Mouse (Mus musculus) neural tube, embryonic 14.5 days (tissue): ENCODE results near the gene Ubiad1. TPM values are rescaled to one million over a fixed set of nuclear protein-coding genes. Genes with fewer than 3 reads are reported as not detected.

Experiments
- ATAC-seq: fragments of 200-750 bp; cut with Nextera tagmentation; 2 replicates; pipeline ENCODE4 v1.8.0; 2017; ENCODE audit warnings: low read depth, mild to moderate bottlenecking, moderate TSS enrichment, moderate library complexity
- H3K27ac ChIP-seq: fragments of 300-500 bp; sonication (generic); 2 replicates; pipeline ENCODE4 v1.5.1; 2014; ENCODE audit warnings: low read depth, mild to moderate bottlenecking, control low read depth, low read length, moderate library complexity, mixed read lengths
- H3K27me3 ChIP-seq: fragments of 300-500 bp; sonication (generic); 2 replicates; pipeline ENCODE4 v1.6.1; 2014; ENCODE audit warnings: low read length; ENCODE audit not compliant: control insufficient read depth, insufficient read depth
- H3K36me3 ChIP-seq: fragments of 300-500 bp; sonication (generic); 2 replicates; pipeline ENCODE4 v1.6.1; 2014; ENCODE audit warnings: low read length, mixed read lengths; ENCODE audit not compliant: control insufficient read depth, insufficient read depth
- H3K4me1 ChIP-seq: fragments of 300-500 bp; sonication (generic); 2 replicates; pipeline ENCODE4 v1.6.1; 2014; ENCODE audit warnings: low read length; ENCODE audit not compliant: control insufficient read depth, insufficient read depth
- H3K4me2 ChIP-seq: fragments of 300-500 bp; sonication (generic); 2 replicates; pipeline ENCODE4 v1.6.1; 2014; ENCODE audit warnings: mild to moderate bottlenecking, low read depth, low read length, control low read depth
- H3K4me3 ChIP-seq: fragments of 300-500 bp; sonication (generic); 2 replicates; pipeline ENCODE4 v1.5.1; 2014; ENCODE audit warnings: low read depth, low read length, control low read depth, mixed read lengths
- H3K9ac ChIP-seq: fragments of 300-500 bp; sonication (generic); replicated peaks from 2 replicates; pipeline ENCODE4 v1.6.1; 2014; ENCODE audit warnings: low read depth, mild to moderate bottlenecking, control low read depth, low read length, mixed read lengths
- H3K9me3 ChIP-seq: fragments of 300-500 bp; sonication (generic); 2 replicates; pipeline ENCODE4 v1.6.1; 2016; ENCODE audit warnings: low read length; ENCODE audit not compliant: control insufficient read depth
- WGBS: fragments of 180-500 bp; shearing (Covaris S2); extraction: QIAGEN DNeasy Blood & Tissue Kit; methylation state at CpG from one replicate; pipeline ENCODE4 v1.1.7; 2014; 5-methylcytosine and 5-hydroxymethylcytosine counted together
- polyA plus RNA-seq: library from polyadenylated mRNA; unstranded; fragments of >200 nt; fragmentation: Nextera tagmentation; extraction: Ambion mirVana; gene quantifications from 2 replicates; pipeline ENCODE4 v1.2.1, GENCODE M21; 2014

The Ubiad1 gene
- polyA plus RNA-seq, 1 experiment from 2014 or later: 13.4 TPM

DNA sequence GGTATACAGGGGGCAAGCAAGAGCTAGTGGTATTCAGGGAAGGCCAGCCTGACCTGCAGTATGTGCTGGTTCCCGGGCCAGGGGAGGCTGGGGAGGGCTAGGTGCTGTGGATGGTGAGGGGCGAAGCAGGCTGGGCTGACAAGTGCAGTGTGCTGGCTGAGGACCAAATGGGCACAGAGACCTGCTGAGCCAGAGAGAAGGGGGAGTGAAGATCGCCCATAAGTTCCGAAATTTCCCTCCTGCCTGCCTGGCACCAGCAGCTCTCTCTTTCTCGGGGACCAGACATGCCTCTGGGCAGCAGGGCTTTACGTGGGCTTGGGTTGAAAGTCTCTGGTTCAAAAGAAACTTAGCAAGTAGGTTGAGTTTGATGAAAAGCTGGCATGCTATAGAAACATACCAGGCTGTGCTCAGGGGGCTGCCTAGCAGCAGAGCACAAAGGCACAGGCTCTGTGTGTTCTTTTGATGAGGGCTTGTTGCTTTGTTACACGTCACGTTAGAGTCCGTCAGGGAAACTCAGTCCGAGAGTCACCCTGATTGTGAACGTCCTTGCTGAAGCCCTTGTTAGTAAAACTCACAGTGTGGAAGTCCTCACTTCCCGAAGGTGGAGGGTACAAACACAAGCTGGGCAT lies 16.2 kb upstream of the Ubiad1 start:
- Histone ChIP-seq H3K36me3 (peaks cover 68% of the 10 kb centered on the region), H3K9me3 (no peaks in the 10 kb centered on the region), H3K4me1 (no peaks in the 10 kb centered on the region), H3K9ac (no peak overlapping the region), H3K4me2 (no peak overlapping the region), H3K27me3 (no peaks in the 10 kb centered on the region), H3K4me3 (no peak overlapping the region), H3K27ac (peak overlapping the region; percentile 46)
- peak; percentile 87 for ATAC-seq
- WGBS: 43% methylated on average over 12 of the region's 12 CpGs

DNA sequence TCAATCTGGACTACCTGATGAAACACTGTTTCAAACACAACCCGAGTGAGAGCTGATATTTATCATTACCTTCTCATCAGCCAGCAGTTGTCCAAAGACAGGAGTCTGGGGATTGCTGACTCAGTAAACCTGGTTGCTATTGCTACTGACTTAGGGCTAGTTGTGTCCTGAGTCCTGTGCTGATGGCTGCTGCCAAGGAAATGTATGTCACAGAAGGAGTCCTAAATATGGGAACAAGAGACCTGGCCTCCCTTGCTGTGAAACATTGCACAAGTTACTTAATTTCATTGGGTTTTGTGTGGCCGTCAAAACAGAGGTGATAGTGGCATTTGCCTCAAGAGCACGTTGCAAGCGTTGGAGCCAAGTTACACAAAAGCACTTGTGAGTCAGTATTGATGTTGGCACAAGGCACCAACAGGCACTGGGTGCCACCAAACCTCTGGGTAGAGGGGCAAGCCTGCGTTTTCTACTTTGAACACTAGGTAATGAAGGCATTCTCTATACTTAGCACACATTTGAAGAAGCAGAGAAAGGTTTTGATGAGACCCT lies 11.0 kb upstream of the Ubiad1 start:
- H3K27ac ChIP-seq: no peak overlapping the region
- H3K4me2 ChIP-seq: no peak overlapping the region
- H3K4me3 ChIP-seq: no peak overlapping the region
- H3K9me3 ChIP-seq: no peaks in the 10 kb centered on the region
- no peak overlapping the region for H3K9ac ChIP-seq
- H3K36me3 ChIP-seq: peaks cover 69% of the 10 kb centered on the region
- H3K27me3 ChIP-seq: no peaks in the 10 kb centered on the region
- no peak for ATAC-seq
- no peaks in the 10 kb centered on the region for H3K4me1 ChIP-seq
- WGBS: 94% methylated on average over 5 of the region's 5 CpGs

DNA sequence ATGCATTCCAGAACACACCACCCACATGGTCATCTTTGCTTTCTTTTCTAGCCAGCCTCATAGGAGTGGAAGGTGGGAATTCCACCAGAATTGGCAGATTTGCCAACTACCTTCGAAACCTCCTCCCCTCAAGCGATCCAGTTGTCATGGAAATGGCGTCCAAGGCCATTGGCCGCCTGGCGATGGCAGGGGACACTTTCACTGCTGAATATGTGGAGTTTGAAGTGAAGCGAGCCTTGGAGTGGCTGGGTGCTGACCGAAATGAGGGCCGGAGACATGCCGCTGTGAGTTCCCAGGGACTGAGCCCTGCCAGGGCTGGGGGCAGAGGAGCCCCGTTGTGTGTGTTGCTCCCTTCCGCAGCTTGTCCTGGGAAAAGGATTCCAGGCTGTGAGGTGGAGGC lies 9.1 kb upstream of the Ubiad1 start:
- H3K36me3 ChIP-seq: peaks cover 58% of the 10 kb centered on the region
- WGBS: 88% methylated on average over 11 of the region's 11 CpGs
- no peak overlapping the region for H3K4me3 ChIP-seq
- no peak overlapping the region for H3K27ac ChIP-seq
- no peaks in the 10 kb centered on the region for H3K27me3 ChIP-seq
- H3K4me2 ChIP-seq: no peak overlapping the region
- ATAC-seq: no peak
- H3K9me3 ChIP-seq: no peaks in the 10 kb centered on the region
- H3K4me1 ChIP-seq: peaks cover 8% of the 10 kb centered on the region
- no peak overlapping the region for H3K9ac ChIP-seq

DNA sequence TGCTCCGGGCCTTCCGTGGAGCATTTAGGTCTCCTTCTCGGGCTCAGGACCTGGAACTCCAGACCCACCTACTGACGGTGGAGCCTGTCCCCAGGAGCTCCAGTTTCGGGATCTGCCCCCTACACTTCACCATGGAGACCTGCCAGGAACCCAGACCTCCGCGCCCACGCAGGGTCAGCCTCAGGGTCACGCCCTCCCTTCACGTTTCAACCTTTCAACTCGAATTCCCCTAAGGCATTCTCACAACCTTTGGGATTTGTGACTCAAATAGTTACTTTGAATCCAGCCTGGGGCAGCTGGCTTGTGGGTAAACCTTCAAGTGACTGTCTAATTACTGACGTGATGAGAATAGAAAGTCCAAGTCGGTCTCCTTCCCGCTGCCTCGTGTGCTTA lies 4.3 kb upstream of the Ubiad1 start:
- peaks cover 12% of the 10 kb centered on the region for H3K4me1 ChIP-seq
- H3K4me2 ChIP-seq: peak overlapping the region; percentile 84
- ATAC-seq: no peak; the same call in 1 of the 2 replicates
- no peaks in the 10 kb centered on the region for H3K27me3 ChIP-seq
- H3K9ac ChIP-seq: peak overlapping the region; percentile 87
- H3K9me3 ChIP-seq: no peaks in the 10 kb centered on the region
- peaks cover 17% of the 10 kb centered on the region for H3K36me3 ChIP-seq
- H3K27ac ChIP-seq: peak overlapping the region; percentile 79
- H3K4me3 ChIP-seq: peak overlapping the region; percentile 94
- under 1% methylated on average over 15 of the region's 15 CpGs for WGBS

DNA sequence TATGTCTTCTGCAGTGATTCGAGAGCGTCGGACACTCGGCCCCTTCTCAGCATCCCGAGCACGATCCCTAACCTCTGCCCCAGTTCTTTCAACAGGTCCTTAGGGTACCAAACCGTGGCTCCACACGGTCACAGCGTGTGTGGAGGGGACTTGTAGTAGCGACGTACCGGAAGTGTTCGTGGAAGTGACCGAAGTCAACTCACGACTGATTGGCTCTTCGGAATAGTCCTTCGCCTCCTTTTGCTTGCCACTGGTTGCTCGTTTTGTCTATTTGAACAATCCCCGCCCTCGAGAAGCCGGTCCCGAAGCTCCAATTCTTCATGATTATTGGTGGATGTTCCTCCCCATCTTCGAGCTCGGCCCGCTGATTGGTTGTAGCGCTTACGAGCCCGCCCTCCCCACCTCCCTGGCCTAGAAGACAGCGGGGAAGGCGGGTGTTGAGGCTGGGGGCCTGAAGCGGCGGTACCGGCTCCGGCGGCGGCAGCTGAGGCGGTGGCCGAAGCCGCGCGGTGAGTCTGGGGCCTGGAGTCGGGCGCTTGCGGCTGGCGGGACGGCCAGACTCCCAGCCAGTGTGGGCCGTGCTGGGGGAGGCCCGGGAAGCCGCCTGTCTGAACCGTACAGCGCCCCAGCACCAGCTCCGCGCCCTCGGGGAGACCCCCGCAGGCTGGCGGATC lies 3.7 kb upstream of the Ubiad1 start, which contains the start of gene Mtor:
TSS of gene Mtor (plus strand) at position 433 of the 674 bp plus-strand sequence.
- Histone ChIP-seq H3K27ac (peak within 1 kb of the TSS; percentile 79), H3K36me3 (peaks cover 12% of the 10 kb centered on the region; the same call in 1 of the 2 replicates), H3K9ac (peak within 1 kb of the TSS; percentile 87), H3K4me3 (peak within 1 kb of the TSS; percentile 94), H3K4me2 (peak within 1 kb of the TSS; percentile 84), H3K9me3 (no peaks in the 10 kb centered on the region), H3K27me3 (no peaks in the 10 kb centered on the region), H3K4me1 (peaks cover 16% of the 10 kb centered on the region)
- WGBS: 0% methylated on average over 54 of the region's 56 CpGs
- peak; percentile 97 for ATAC-seq

DNA sequence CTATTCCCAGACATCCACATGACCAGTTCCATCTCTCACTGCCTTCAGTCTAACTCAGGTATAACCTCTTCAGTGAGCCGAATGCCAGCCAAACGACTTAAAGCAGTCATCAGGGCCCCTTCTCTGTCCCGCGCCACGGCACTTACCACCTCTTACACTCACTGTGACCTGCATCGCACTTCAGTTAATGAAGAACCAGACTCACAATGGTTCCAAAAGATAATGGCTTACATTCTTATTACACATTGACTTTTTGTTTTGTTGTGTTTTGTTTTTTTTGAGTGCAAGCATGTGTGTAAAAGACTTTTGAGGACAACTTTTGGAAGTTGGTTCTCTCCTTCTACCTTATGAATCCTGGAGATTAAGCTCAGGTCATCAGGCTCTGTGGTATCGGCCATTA lies 2.0 kb downstream of the Ubiad1 start:
- WGBS: 91% methylated on average over 7 of the region's 7 CpGs
- Histone ChIP-seq H3K4me1 (peaks cover 8% of the 10 kb centered on the region; the same call in 1 of the 2 replicates), H3K9ac (no peak overlapping the region), H3K4me2 (no peak overlapping the region), H3K4me3 (no peak overlapping the region), H3K9me3 (no peaks in the 10 kb centered on the region), H3K27ac (no peak overlapping the region), H3K27me3 (no peaks in the 10 kb centered on the region), H3K36me3 (no peaks in the 10 kb centered on the region)
- ATAC-seq: no peak

DNA sequence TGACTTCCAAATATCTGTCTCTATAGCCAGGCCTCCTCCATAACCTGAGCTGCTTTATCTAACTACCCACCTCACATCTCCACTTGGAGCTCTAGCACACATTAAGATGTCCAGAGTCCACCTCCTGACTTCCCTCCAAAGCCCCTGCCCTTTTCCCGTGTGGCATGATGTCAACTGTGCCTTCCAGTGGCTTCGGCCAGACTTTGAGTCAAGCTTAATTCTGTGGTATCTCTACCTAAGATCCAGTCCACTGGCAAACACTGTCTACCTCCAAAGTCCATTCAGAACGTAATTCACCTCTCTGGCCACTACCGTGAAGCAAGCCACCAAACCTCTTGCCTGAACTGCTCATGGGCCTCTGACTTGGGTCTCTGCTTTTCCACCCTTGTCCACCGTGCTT lies 2.6 kb downstream of the Ubiad1 start:
- ATAC-seq: no peak
- peaks cover 8% of the 10 kb centered on the region; the same call in 1 of the 2 replicates for H3K4me1 ChIP-seq
- no peaks in the 10 kb centered on the region for H3K27me3 ChIP-seq
- no peak overlapping the region for H3K4me3 ChIP-seq
- WGBS: 96% methylated on average over 5 of the region's 5 CpGs
- no peak overlapping the region for H3K27ac ChIP-seq
- no peaks in the 10 kb centered on the region for H3K36me3 ChIP-seq
- H3K9me3 ChIP-seq: no peaks in the 10 kb centered on the region
- H3K9ac ChIP-seq: no peak overlapping the region
- H3K4me2 ChIP-seq: no peak overlapping the region

DNA sequence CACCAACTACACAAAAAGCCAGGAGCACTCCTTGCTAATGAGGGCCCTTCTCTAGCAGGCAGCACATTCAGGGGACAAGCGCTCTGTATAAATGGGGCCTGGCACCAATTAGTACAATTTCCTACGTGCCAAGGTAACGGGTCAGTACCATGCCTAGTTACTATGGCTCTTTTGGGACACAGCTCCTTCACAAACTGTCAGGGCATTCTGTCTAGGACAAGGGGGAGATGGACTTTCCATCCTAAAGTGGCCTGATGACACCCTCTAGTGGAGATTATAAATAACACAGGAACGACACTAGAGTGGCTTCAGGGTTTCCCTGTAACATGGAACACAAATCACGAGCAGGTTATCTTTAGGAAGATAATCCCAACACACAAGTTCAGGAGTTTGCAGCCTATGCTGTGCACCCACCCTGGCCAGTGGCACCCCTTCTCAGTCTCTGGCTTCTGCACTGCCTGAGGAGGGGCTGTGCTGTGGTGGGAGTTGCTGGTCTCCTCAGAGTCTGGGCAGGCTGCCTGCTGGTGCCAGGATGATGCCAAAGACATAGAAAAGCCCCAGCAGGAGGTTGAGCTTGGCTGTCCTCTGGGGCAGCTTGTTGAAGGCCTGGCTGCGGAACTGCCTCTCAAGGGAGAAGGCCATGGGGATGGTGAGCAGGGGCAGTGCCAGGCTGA lies 8.8 kb downstream of the Ubiad1 start:
- ATAC-seq: peak; percentile 72
- H3K27ac ChIP-seq: no peak overlapping the region

DNA sequence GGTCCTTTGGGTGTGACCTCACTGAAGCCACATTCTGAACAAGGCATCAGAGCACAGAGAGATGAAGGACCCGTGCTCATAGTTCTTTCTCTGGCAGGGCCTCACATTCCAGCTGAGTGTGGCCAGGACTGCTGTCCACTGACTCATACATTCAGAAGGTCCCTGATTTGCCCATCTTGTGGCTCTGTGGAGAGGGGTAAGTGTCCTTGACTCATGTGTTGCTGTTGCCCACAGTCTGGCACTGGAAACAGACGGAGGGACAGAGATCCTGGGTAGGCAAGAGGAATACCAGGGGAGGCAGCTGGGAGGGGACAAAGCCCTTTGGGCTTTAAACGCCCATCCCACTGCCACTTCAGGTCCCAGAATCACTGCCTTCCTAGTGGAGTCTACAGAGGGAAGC lies 9.5 kb downstream of the Ubiad1 start:
- WGBS: 85% methylated on average over 3 of the region's 3 CpGs
- Histone ChIP-seq H3K4me2 (no peak overlapping the region), H3K36me3 (no peaks in the 10 kb centered on the region), H3K27me3 (no peaks in the 10 kb centered on the region), H3K4me1 (no peaks in the 10 kb centered on the region), H3K9me3 (no peaks in the 10 kb centered on the region), H3K27ac (no peak overlapping the region), H3K4me3 (no peak overlapping the region), H3K9ac (no peak overlapping the region)
- no peak for ATAC-seq

More for the DNA sequence above, 8.8 kb downstream of the Ubiad1 start:
- no peaks in the 10 kb centered on the region for H3K27me3 ChIP-seq
- H3K9me3 ChIP-seq: no peaks in the 10 kb centered on the region
- no peak overlapping the region for H3K4me2 ChIP-seq
- no peak overlapping the region for H3K4me3 ChIP-seq
- no peaks in the 10 kb centered on the region for H3K36me3 ChIP-seq
- 50% methylated on average over 6 of the region's 6 CpGs for WGBS
- no peak overlapping the region for H3K9ac ChIP-seq
- no peaks in the 10 kb centered on the region for H3K4me1 ChIP-seq
